Mouse (Mus musculus) CH12.LX (cell line): ENCODE results near the gene Lmo1. TPM values are rescaled to one million over a fixed set of nuclear protein-coding genes. Genes with fewer than 3 reads are reported as not detected.

ENCODE experiments used
- DNase-seq: peaks from one replicate; pipeline ENCODE4 v3.0.0-alpha.2; 2013; ENCODE audit errors: extremely low read depth
- H3K27ac ChIP-seq: 2 replicates; pipeline ENCODE4 v1.5.1; 2012; ENCODE audit warnings: low read depth, mild to moderate bottlenecking, control low read depth, moderate library complexity; ENCODE audit not compliant: insufficient read depth
- H3K27me3 ChIP-seq: replicated peaks from 2 replicates; pipeline ENCODE3; 2012; ENCODE audit warnings: inconsistent platforms
- H3K36me3 ChIP-seq, 2 experiments: replicated peaks in 1 of 2; 2 replicates each; pipeline versions ENCODE3 to v1.6.1; 2012; ENCODE audit warnings: inconsistent platforms in 1 of 2, low read length in 1 of 2, mild to moderate bottlenecking in 1 of 2, mixed read lengths in 1 of 2, moderate library complexity in 1 of 2; ENCODE audit not compliant: control insufficient read depth in 1 of 2, insufficient read depth in 1 of 2
- H3K4me1 ChIP-seq, 2 experiments: 2 replicates each; pipeline ENCODE4 v1.6.1; 2012; ENCODE audit warnings: inconsistent platforms in 1 of 2, moderate library complexity in 1 of 2; ENCODE audit not compliant: insufficient read depth in 2 of 2, control insufficient read depth in 1 of 2
- H3K4me2 ChIP-seq: 2 replicates; pipeline ENCODE4 v1.6.1; 2012; ENCODE audit warnings: low read depth, mild to moderate bottlenecking, control low read depth; ENCODE audit not compliant: poor library complexity, insufficient read depth, severe bottlenecking
- H3K4me3 ChIP-seq, 3 experiments: fragments of 150-350 bp in 1 of 3; sonication (generic) in 1 of 3; replicated peaks in 1 of 3; 2 replicates each; pipeline versions ENCODE3 to v1.5.1; 2011 to 2012; ENCODE audit warnings: low read depth in 2 of 3, low read length in 2 of 3, mild to moderate bottlenecking in 2 of 3, moderate library complexity in 2 of 3, control low read depth in 1 of 3, improper control_type of control experiment in 1 of 3, inconsistent platforms in 1 of 3, mixed read lengths in 1 of 3; ENCODE audit not compliant: poor library complexity in 1 of 3
- H3K79me2 ChIP-seq: replicated peaks from 2 replicates; pipeline ENCODE4 v1.6.1; 2012; ENCODE audit warnings: mild to moderate bottlenecking, moderate library complexity; ENCODE audit not compliant: control insufficient read depth, poor library complexity, insufficient read depth, severe bottlenecking; ENCODE audit errors: extremely low read depth
- H3K9ac ChIP-seq: 2 replicates; pipeline ENCODE4 v1.6.1; 2012; ENCODE audit warnings: low read depth, mild to moderate bottlenecking, control low read depth, moderate library complexity; ENCODE audit not compliant: insufficient read depth
- H3K9me3 ChIP-seq: replicated peaks from 2 replicates; pipeline ENCODE3; 2012; ENCODE audit warnings: low read length, inconsistent platforms, mixed read lengths
- CHD2 ChIP-seq: IDR thresholded peaks from 2 replicates; pipeline ENCODE4 v1.6.1; 2011; ENCODE audit warnings: low read length, improper control_type of control experiment
- ELF1 ChIP-seq: IDR thresholded peaks from 2 replicates; pipeline ENCODE4 v1.6.1; 2014; ENCODE audit warnings: low read depth, mild to moderate bottlenecking, inconsistent platforms, low read length, improper control_type of control experiment
- EP300 ChIP-seq: IDR thresholded peaks from 2 replicates; pipeline ENCODE4 v1.6.1; 2011; ENCODE audit warnings: low read length, improper control_type of control experiment
- IRF4 ChIP-seq: IDR thresholded peaks from 2 replicates; pipeline ENCODE4 v1.6.1; 2014; ENCODE audit warnings: low read depth, mild to moderate bottlenecking, inconsistent platforms, low read length, improper control_type of control experiment
- JUN ChIP-seq: IDR thresholded peaks from 2 replicates; pipeline ENCODE4 v1.6.1; 2011; ENCODE audit warnings: low read depth, mild to moderate bottlenecking, low read length, improper control_type of control experiment, moderate library complexity; ENCODE audit not compliant: insufficient read depth
- JUND ChIP-seq: conservative IDR thresholded peaks from 2 replicates; pipeline ENCODE4 v1.6.1; 2011; ENCODE audit warnings: low read depth, low read length, improper control_type of control experiment
- KAT2A ChIP-seq: IDR thresholded peaks from 2 replicates; pipeline ENCODE4 v1.6.1; 2012; ENCODE audit warnings: low read length, improper control_type of control experiment, inconsistent platforms; ENCODE audit not compliant: insufficient replicate concordance
- MEF2A ChIP-seq: IDR thresholded peaks from 2 replicates; pipeline ENCODE4 v1.6.1; 2014; ENCODE audit warnings: low read depth, mild to moderate bottlenecking, inconsistent platforms, low read length, improper control_type of control experiment, borderline replicate concordance
- MXI1 ChIP-seq: IDR thresholded peaks from 2 replicates; pipeline ENCODE4 v1.6.1; 2011; ENCODE audit warnings: mild to moderate bottlenecking, low read depth, low read length, improper control_type of control experiment
- NRF1 ChIP-seq: IDR thresholded peaks from 2 replicates; pipeline ENCODE4 v1.6.1; 2014; ENCODE audit warnings: low read depth, mild to moderate bottlenecking, inconsistent platforms, low read length, improper control_type of control experiment, moderate library complexity
- RCOR1 ChIP-seq: conservative IDR thresholded peaks from 2 replicates; pipeline ENCODE4 v1.6.1; 2012; ENCODE audit warnings: low read depth, mild to moderate bottlenecking, inconsistent platforms, low read length, improper control_type of control experiment
- SMC3 ChIP-seq: IDR thresholded peaks from 2 replicates; pipeline ENCODE4 v1.6.1; 2011; ENCODE audit warnings: low read depth, low read length, improper control_type of control experiment
- UBTF ChIP-seq: IDR thresholded peaks from 2 replicates; pipeline ENCODE4 v1.6.1; 2012; ENCODE audit warnings: low read depth, mild to moderate bottlenecking, inconsistent platforms, low read length, improper control_type of control experiment, moderate library complexity
- USF1 ChIP-seq: IDR thresholded peaks from 2 replicates; pipeline ENCODE4 v1.6.1; 2014; ENCODE audit warnings: low read depth, mild to moderate bottlenecking, inconsistent platforms, low read length, improper control_type of control experiment
- ZMIZ1 ChIP-seq: IDR thresholded peaks from 2 replicates; pipeline ENCODE4 v1.6.1; 2012; ENCODE audit warnings: low read depth, mild to moderate bottlenecking, inconsistent platforms, low read length, improper control_type of control experiment
- dilution Hi-C: fragments of 300-500 bp; cut with MboI; formaldehyde crosslinking; loops from 2 replicates; pipeline ENCODE4 v1.14.3; 2020; ENCODE audit warnings: low sequenced_read_pairs; ENCODE audit not compliant: extremely low pct_unique_long_range_greater_than_20kb, extremely low pct_ligation_motif_present
- in situ Hi-C: fragments of 300-500 bp; cut with MboI; formaldehyde crosslinking; loops from 3 replicates; pipeline ENCODE4 v1.14.3; 2019; ENCODE audit warnings: low sequenced_read_pairs, low pct_ligation_motif_present, low pct_unique_long_range_greater_than_20kb, mixed read lengths
- polyA plus RNA-seq: library from polyadenylated mRNA; unstranded; fragments of >175 nt; gene quantifications from 2 replicates; pipeline ENCODE4 v1.2.1, GENCODE M21; 2012; ENCODE audit warnings: low read depth; ENCODE audit not compliant: insufficient read length
- total RNA-seq, 2 experiments: library from RNA; depleted of rRNA; stranded (reverse); fragments of 300-350 nt in 1 of 2; fragments of >200 nt in 1 of 2; gene quantifications; 2 replicates each; pipeline ENCODE4 v1.2.3; 2012 to 2014

Gene Lmo1
- total and polyA plus RNA-seq, 3 experiments = 0.30 TPM; not detected in 2

DNA sequence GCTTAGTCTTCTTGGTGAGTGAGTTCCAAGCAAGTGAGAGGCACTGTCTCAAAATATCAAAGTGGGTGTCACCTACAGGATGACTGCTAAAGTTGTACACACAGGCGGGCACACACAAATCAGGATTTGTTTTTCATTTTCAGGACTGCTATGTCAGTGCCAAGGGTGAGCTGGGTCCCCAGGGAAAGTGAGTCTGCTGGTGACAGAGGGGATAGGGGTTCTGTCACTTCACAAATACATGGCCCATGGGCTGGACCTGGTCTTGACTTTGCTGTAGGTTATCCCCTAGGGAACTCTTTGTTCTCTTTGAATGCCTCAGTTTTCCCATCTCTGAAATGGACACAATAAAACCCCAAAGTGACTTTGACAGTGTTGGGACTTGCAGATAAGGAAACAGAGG lies 19.8 kb upstream of the Lmo1 start:
- Histone ChIP-seq H3K4me2 (no peak overlapping the region), H3K27ac (no peak overlapping the region), H3K4me3 (no peak overlapping the region), H3K9ac (no peak overlapping the region), H3K4me1 (no peaks in the 10 kb centered on the region), H3K9me3 (no peaks in the 10 kb centered on the region), H3K79me2 (no peaks in the 10 kb centered on the region), H3K27me3 (peaks cover 96% of the 10 kb centered on the region), H3K36me3 (no peaks in the 10 kb centered on the region)
- DNase-seq = no peak
- in situ Hi-C loops (no loop called here), dilution Hi-C loops (no loop called here)
- TF ChIP-seq NRF1 = no peak
- no peak for TF ChIP-seq IRF4
- TF ChIP-seq MEF2A = no peak
- TF ChIP-seq JUN = no peak
- no peak for TF ChIP-seq ZMIZ1
- no peak for TF ChIP-seq JUND
- TF ChIP-seq SMC3 = no peak

DNA sequence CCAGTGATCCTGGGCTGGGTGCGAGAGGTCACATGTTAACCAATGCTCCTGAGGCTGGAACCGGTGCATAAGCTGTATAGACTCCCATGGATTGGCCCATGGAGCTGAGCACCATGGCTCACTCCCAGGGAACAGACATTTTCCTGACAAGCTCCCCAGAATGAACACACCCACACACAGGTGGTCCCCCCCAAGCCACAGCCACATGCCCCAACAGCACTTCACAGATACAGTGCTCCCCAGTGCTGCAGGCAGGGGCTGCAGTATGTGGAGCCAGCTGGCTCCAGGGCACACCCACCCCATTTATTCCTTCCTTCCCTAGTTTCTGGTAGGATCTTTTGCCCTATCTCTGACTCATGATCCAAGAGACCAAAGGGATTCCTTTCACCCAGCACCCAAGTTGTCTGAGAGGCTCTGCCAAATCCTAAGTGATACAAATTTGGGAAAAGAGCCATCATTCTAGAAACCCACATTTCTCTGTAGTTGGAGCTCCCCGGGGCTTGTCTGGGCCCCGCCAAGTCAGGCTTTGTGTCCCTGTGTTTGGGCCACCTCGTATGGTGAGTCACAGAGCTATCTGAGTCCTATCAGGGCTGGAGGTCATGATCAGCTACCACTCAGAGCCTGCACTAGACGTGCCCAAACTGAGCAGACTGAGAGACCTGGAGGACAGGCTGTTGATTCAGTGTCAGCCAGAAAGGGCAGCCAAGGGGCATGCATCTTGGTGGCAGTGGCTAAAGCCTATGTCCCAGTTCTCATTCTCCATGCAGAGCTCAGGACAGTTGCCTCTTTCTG lies 12.4 kb upstream of the Lmo1 start:
- Histone ChIP-seq H3K9ac (no peak overlapping the region), H3K27ac (no peak overlapping the region), H3K79me2 (no peaks in the 10 kb centered on the region), H3K4me2 (no peak overlapping the region), H3K9me3 (no peaks in the 10 kb centered on the region), H3K27me3 (peaks cover 82% of the 10 kb centered on the region), H3K36me3 (no peaks in the 10 kb centered on the region), H3K4me3 (no peak overlapping the region), H3K4me1 (no peaks in the 10 kb centered on the region)
- DNase-seq = no peak
- TF ChIP-seq RCOR1 (no peak), EP300 (no peak), MXI1 (no peak), ELF1 (no peak), JUND (no peak), UBTF (no peak), USF1 (no peak), KAT2A (no peak), CHD2 (no peak)
- dilution Hi-C loops = no loop called here
- in situ Hi-C loops = no loop called here
